Mouse (Mus musculus): ENCODE results near the gene Sema6c.

DNA sequence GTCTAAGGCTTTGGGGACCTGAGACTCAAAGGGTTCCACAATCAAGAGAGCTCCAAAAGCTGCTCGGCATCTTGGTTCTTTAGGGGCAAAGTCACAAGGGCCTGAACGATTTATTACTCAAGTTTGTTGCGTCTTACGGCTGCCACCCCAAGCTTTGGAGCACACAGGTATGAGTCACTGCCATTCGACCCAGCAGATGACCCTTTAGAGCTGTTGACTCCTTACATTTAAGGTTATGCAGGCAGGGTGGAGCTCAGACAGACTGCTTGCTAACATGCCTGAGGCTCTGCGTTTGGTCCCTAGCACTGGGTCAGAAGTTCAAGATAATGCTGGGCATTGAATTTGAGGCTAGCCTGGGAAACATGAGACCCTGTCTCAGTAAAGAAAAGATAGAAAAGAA is 17.3 kb downstream of the Sema6c start:
- TF ChIP-seq EP300 (IDR thresholded peaks at IDR 0.05; ENCODE audit: insufficient read depth, low read depth, low read length) = peak; percentile 72
- TF ChIP-seq CTCF (IDR thresholded peaks at IDR 0.05; ENCODE audit: low read depth, low read length) = no peak

Measured in ES-Bruce4 (cell line).